Mouse (Mus musculus) liver, postnatal 0 days (tissue): Measurements from ENCODE around the gene Slc35c2.

Experiments used
- CTCF ChIP-seq: sonication (generic); IDR thresholded peaks from 2 replicates; pipeline ENCODE4 v1.5.1; 2016; ENCODE audit warnings: antibody characterized with exemption, low read depth
- EP300 ChIP-seq: IDR thresholded peaks from 2 replicates; pipeline ENCODE4 v1.6.1; 2016; ENCODE audit warnings: antibody characterized with exemption, low read depth, mild to moderate bottlenecking

GRCm38 (mm10) chr2:165305438-165305837 lies 17.8 kb upstream of the Slc35c2 start:
- TF ChIP-seq CTCF, result no peak
- TF ChIP-seq EP300, result no peak
